Mouse (Mus musculus) embryonic facial prominence, embryonic 12.5 days (tissue): ENCODE measurements around the gene C130026I21Rik. TPM values are rescaled to one million over a fixed set of nuclear protein-coding genes. Genes with fewer than 3 reads are reported as not detected.

Experiments
- ATAC-seq: fragments of 200-750 bp; cut with Nextera tagmentation; 2 replicates; pipeline ENCODE4 v1.8.0; 2017; ENCODE audit not compliant: insufficient number of reproducible peaks, insufficient read depth, low FRiP score, low TSS enrichment
- H3K27ac ChIP-seq: fragments of 300-500 bp; sonication (generic); 2 replicates; pipeline ENCODE4 v1.5.1; 2016; ENCODE audit warnings: mild to moderate bottlenecking
- H3K27me3 ChIP-seq: fragments of 300-500 bp; sonication (generic); 2 replicates; pipeline ENCODE4 v1.6.1; 2016; ENCODE audit warnings: mild to moderate bottlenecking, moderate library complexity
- H3K36me3 ChIP-seq: fragments of 300-500 bp; sonication (generic); 2 replicates; pipeline ENCODE4 v1.6.1; 2016; ENCODE audit warnings: mild to moderate bottlenecking
- H3K4me1 ChIP-seq: fragments of 300-500 bp; sonication (generic); 2 replicates; pipeline ENCODE4 v1.6.1; 2016
- H3K4me2 ChIP-seq: fragments of 300-500 bp; sonication (generic); replicated peaks from 2 replicates; pipeline ENCODE4 v1.6.1; 2016; ENCODE audit warnings: mild to moderate bottlenecking, moderate library complexity
- H3K4me3 ChIP-seq: fragments of 300-500 bp; sonication (generic); 2 replicates; pipeline ENCODE4 v1.5.1; 2016; ENCODE audit warnings: mild to moderate bottlenecking
- H3K9ac ChIP-seq: fragments of 300-500 bp; sonication (generic); 2 replicates; pipeline ENCODE4 v1.6.1; 2016; ENCODE audit warnings: mild to moderate bottlenecking, moderate library complexity
- H3K9me3 ChIP-seq: fragments of 300-500 bp; sonication (generic); 2 replicates; pipeline ENCODE4 v1.6.1; 2016; ENCODE audit warnings: mild to moderate bottlenecking, moderate library complexity
- WGBS: fragments of 180-500 bp; shearing (Covaris S2); methylation state at CpG from one replicate; pipeline ENCODE4 v1.1.7; 2016; 5-methylcytosine and 5-hydroxymethylcytosine counted together
- microRNA-seq: library from miRNA; unstranded; fragments of <30 nt; microRNA quantifications from one replicate; pipeline ENCODE4, GENCODE M21; 2017
- polyA plus RNA-seq: library from polyadenylated mRNA; unstranded; fragments of >200 nt; fragmentation: Nextera tagmentation; extraction: Ambion mirVana; gene quantifications from 2 replicates; pipeline ENCODE4 v1.2.1, GENCODE M21; 2016

C130026I21Rik gene
- polyA plus RNA-seq, 1 experiment from 2014 or later, result not detected

DNA sequence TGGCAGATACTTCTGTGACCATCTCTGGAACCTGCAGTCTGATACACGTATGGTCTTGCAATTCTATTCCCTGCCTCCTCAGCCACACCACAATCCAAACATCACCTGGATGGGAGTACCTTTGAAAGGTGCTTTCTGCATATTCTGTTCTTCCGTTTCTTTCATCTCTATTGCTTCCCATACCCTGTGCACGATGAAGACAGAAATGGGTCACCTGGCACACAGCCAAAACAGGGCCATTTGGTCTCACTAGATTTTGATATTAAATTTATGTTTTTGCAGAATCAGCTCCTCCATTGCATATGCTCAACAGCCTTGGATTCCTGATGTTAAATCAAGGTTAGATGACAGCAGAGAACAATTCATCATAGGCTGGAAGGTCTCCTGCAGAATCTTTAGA is 318.8 kb downstream of the C130026I21Rik start:
- Histone ChIP-seq H3K9me3 (peaks cover 3% of the 10 kb centered on the region; the same call in 1 of the 2 replicates), H3K36me3 (no peaks in the 10 kb centered on the region), H3K4me1 (no peaks in the 10 kb centered on the region), H3K4me3 (no peak overlapping the region), H3K27ac (no peak overlapping the region), H3K4me2 (no peak overlapping the region), H3K27me3 (no peaks in the 10 kb centered on the region), H3K9ac (no peak overlapping the region)
- 85% methylated on average over 3 of the region's 3 CpGs for WGBS
- no peak for ATAC-seq

DNA sequence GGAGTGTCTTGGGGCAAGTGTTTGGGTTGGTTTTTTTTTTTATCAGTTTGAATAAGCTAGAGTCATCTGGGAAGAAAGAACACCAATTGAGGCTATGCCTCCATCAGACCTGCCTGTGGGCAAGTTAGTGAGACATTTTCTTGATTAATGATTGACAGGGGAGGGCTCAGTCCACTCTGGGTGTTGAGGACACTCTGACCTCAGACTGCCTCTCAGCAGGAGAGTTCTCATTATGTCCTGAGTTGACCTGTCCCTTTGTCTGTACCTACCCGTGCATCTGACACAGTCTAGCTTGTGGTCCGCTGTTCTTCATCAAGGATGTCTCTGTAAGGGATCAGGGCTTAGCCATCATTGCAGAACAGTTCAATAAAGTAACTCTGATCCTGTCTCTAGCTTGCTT is 323.0 kb downstream of the C130026I21Rik start:
- no peaks in the 10 kb centered on the region for H3K27me3 ChIP-seq
- WGBS, result 75% methylated on average over 2 of the region's 2 CpGs
- H3K36me3 ChIP-seq, result no peaks in the 10 kb centered on the region

DNA sequence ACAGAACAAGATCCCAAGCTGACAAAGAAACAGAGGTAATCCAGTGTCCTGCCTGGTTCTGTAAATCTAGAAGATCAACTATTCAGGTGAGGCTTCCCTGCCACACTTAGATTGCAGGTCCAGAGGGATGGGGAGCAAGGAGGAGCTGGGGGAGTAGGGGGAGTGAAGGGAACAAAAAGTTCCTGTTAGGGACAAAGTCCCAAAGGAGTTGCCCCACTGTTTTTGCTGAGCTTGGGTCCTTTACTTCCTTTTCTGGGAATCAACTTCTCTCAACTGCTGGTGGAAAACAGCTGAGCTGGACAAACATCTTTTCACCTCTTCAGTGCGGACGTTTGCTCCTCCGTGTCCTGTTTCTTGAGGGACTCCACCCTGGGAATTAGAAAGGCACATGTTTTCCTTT is 324.4 kb downstream of the C130026I21Rik start:
- Histone ChIP-seq H3K4me2 (no peak overlapping the region), H3K27ac (no peak overlapping the region), H3K9me3 (no peaks in the 10 kb centered on the region), H3K9ac (no peak overlapping the region), H3K27me3 (no peaks in the 10 kb centered on the region), H3K36me3 (no peaks in the 10 kb centered on the region), H3K4me1 (no peaks in the 10 kb centered on the region), H3K4me3 (no peak overlapping the region)
- ATAC-seq, result no peak
- WGBS, result 72% methylated on average over 3 of the region's 3 CpGs

More for the DNA sequence above, 323.0 kb downstream of the C130026I21Rik start:
- Histone ChIP-seq H3K27ac (no peak overlapping the region), H3K4me2 (no peak overlapping the region), H3K9ac (no peak overlapping the region), H3K9me3 (no peaks in the 10 kb centered on the region), H3K4me1 (no peaks in the 10 kb centered on the region), H3K4me3 (no peak overlapping the region)
- ATAC-seq, result no peak

DNA sequence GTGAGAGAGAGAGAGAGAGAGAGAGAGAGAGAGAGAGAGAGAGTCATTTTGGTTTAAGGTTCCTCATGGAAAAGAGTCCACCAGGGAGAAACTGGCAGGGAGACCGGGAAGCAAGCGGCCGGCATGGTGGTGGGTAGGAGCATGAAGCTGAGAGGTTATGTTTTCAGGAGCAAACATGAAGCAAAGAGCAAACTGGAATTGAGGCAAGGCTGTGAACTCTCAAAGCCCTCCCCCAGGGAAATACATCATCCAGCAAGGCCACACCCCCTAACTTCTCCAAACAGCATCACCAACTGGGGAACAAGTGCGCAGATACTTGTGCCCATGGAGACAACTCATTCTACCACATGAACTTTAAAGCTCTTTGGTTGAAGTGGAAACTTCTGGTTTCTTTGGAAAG is 326.8 kb downstream of the C130026I21Rik start:
- H3K9me3 ChIP-seq, result no peaks in the 10 kb centered on the region
- H3K27me3 ChIP-seq, result no peaks in the 10 kb centered on the region
- H3K9ac ChIP-seq, result no peak overlapping the region
- H3K4me3 ChIP-seq, result no peak overlapping the region
- 98% methylated on average over 4 of the region's 4 CpGs for WGBS
- no peak for ATAC-seq
- no peak overlapping the region for H3K4me2 ChIP-seq
- H3K27ac ChIP-seq, result no peak overlapping the region
- H3K36me3 ChIP-seq, result no peaks in the 10 kb centered on the region
- no peaks in the 10 kb centered on the region for H3K4me1 ChIP-seq

Small RNA genes within 50 kb of the gene (microRNA-seq; reads per million reads assigned to microRNA genes)
- gene Gm27907, result not detected

Other genes starting within 250 kb of the C130026I21Rik start
- not detected in 2 replicates for gene Gm10553, start 170.4 kb downstream of the C130026I21Rik start, polyA plus RNA-seq
- not detected in 2 replicates for gene A530032D15Rik, start 160.7 kb downstream of the C130026I21Rik start, polyA plus RNA-seq